Mouse (Mus musculus) cerebellum, adult 18-20 months (tissue): ENCODE data around the gene Fgf3.
"Not testable (repeated sequence)": the region's sequence is repeated elsewhere in the genome, so short reads cannot be mapped to it uniquely, and the experiment has no call there.

ENCODE experiments used
- DNase-seq, 2 experiments: peaks; one replicate each; pipeline ENCODE4 v3.0.0; 2021

Gene Fgf3

DNA sequence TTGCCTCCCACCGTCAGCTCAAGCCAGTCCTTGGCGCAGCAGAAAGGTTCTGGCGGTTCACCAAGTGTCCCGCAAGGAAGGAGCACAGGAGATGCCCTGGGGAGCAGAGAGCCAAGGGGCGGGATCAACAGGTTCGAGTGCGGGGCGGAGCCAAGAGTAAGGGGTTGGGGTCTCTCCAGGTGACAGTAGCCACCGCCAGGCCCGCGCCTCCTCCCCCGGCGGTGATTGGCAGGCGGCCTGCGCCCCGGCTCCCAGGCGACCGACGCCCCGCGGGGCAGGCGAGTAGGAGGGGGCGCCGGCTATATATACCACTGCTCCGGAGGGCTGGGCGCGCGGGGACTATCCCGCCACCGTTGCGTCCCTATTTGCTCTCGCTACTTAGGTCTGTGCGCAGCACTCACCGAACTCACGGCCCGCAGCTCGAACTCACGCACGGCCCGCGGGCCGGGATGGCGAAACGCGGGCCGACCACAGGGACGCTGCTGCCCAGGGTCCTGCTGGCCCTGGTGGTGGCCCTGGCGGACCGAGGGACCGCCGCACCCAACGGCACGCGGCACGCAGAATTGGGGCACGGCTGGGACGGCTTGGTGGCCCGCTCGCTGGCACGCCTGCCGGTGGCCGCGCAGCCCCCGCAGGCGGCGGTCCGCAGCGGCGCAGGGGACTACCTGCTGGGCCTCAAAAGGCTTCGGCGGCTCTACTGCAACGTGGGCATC, 23.3 kb downstream of the Fgf3 start:
- DNase-seq: no peak

DNA sequence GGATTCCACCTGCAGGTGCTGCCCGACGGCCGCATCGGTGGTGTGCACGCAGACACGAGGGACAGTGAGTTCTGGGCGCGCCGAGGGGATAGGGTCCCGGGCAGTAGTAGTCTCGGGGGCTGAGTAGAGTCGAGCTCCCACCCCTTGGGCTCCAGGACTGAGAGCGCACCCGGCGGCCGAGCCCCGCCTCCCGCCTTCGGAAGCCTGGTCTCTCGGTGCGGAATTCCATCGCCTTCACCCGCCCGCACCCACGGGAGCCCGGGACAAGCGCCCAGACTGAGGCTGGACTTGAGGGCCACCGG, 23.8 kb downstream of the Fgf3 start:
- no peak for DNase-seq

DNA sequence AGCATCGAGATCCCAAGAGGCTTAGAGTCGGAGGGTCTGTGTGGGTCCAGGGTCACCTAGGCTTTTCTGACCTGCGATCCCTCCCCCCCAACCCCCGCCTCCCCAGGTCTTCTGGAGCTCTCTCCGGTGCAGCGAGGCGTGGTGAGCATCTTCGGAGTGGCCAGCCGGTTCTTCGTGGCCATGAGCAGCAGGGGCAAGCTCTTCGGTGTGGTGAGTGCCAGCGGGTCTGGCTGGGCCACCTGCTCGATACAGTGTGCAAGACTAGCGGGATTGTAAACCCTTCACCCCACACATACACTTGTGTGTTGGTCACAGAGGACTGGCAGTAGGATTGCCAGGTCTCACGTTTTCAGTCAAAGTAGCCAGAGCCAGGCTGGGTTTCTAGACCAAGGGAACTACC, 24.2 kb downstream of the Fgf3 start:
- peak; percentile 12 to 21 for DNase-seq

DNA sequence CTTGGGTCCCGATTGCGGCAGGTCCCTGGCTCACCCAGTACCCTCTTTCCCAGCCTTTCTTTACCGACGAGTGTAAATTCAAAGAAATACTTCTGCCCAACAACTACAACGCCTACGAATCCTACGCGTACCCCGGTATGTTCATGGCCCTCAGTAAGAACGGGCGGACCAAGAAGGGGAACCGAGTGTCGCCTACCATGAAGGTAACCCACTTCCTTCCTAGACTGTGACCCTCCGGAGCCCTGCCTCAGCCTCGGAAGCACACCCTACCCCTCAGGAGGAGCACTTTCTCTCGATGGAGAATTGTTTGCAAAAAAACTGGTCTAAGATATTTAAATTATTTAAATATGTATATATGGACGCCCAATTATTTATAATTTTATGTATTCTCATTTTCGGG, 24.8 kb downstream of the Fgf3 start:
- DNase-seq: no peak

DNA sequence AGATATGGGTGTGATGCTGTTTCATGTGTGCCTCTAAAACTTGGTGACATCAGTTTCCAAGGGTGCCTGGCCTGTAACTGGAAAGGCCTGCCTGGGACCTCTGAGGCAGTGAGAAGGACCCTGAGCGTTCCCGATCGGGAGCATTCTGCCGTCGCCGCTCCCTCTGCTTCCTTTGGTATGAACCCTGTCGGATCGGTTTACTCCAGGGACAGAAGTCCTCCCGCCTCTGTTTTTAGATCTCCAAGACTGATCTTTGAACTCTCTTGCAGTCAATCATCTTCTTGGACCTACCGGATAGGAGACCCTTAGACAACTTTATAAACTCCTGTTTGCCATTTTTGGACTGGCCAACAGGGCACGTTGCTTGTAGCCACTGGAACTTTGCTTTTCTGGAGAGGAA, 25.3 kb downstream of the Fgf3 start:
- no peak for DNase-seq

DNA sequence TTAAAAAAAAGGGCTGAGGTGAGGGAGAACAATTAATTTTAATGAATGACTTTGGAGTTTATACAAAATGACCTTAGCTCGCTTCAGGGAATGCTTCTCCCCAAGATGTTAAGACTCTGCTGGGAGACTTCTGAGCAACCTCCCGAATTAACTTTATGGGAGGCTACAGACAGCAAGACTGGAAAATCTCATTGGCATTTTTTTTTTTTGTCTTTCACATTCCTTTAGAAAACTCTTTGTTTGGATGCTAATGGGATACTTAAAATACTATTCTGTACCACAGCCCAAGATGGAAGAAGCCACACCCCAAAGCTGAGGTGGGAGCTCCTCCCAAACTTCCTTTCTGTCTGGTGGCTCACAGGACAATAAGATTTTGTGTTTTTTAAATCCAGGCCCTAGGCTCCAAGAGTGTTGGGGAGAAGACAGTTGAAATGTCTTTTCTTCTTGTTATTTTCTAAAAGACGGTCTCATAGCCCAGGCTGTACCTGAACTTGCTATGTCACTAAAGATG, 26.3 kb downstream of the Fgf3 start:
- DNase-seq: no peak

DNA sequence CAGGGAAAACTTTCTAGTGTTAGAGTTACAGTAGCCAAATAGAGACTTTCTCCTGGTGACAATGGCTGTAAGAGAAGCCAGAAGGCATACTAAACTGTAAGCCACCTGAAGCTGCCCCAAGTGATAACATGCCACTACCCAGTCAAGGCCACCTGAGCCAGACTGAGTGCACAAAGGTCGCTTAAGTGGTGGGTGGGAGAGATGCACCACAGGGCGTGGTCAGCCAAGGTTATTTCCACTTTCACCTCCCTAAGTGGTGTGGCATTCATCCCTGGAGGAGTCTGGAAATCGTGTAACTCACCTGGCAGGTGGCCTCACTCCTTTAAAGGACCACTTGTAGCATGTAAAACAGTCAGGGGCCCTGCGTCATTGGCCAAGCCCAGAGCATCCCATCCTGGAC, 29.3 kb downstream of the Fgf3 start:
- DNase-seq: no peak

DNA sequence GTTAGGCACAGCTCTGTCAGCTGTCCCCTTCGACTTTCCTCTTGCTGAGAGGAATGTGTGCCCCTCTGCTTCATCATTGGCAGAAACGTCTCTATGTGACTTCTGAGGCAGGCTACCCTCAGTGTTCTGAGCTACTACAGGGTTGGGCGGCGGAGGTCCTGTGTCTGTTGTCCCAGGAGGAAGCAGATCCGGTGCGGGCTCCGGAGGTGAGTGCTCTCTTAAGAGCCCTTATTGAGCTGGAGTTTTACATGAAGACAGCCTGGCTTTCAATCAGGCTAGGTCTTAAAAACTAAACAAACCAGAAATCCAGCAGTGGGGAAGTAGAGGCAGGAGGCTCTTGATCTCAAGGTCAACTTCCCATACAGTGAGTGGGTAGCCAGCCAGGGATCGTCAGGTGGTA, 29.7 kb downstream of the Fgf3 start:
- no peak for DNase-seq

DNA sequence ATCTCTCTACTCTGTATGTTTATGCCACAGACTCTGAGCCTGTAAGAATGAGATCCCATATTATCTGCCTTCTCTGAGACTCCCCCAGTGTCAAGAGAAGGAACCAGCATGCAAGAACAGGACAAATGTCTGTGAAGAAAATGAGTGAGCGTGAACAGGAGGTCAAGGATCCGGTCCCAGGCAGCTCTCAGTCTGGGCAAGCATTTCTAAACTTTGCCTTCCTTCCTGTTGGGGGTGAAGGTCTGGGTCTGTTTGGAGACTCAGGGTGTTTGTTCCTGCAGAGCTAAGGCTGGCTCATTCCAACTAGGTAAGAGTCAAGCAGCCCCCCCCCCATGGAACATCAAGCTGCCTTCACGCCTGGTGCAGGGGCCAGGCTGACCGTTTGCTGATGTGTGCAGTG, 34.5 kb downstream of the Fgf3 start:
- no peak for DNase-seq

DNA sequence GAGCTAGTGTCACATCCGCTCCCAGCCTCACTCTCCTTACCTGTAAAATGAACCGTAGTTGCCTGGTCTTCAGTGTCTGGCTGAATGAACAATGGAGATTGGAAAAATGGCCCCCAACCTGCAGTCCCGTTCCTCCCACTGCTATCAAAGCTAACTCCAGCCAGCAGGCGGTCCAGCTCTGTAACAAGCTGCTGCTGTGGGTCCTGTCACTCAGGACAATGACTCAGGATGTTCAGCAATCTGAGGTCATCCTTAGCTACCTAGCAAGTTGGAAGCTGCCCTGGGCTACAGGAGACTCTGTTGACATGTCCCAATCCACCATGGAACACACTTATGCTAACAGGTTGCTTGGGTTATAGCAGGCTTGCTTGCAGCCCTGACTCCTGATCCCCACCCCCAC, 35.3 kb downstream of the Fgf3 start:
- DNase-seq: no peak

DNA sequence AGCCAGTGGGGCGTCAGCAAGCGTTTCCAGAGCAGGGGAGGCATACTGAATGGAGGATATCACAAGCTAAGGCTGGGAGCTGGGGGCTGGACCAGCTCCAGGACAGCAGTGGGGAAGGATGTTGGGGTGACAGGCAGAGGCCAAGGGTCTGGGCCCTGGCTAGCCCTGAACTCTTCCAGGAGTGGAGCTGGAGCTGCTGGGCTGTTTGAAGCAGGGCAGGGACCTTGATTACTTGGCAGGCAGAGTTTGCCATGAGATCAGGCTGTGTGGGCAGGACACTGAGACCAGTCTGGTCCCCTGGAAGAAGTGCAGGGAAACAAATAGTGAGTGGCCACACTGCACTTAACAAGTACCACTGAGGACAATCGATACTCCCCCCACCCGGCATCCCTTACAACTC, 36.3 kb downstream of the Fgf3 start:
- DNase-seq: no peak

DNA sequence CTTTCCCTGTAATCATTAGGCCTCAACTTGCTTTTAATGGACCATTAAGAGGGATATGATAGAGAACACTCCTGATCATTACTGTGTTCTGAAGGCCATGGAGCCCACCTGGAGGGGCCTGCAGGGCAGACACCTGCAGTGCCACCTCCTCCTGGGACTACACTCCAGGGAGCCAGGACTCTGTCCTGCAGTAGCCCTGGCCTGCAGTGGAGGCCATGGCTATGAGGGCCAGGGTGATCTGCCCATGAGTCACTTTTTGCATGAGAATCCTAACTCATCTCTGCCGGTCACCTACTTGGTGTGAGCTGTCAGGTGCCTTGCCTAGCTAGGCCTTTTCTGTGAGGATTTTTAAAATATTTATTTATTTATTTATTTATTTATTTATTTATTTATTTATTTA, 40.5 kb downstream of the Fgf3 start:
- DNase-seq: no peak

DNA sequence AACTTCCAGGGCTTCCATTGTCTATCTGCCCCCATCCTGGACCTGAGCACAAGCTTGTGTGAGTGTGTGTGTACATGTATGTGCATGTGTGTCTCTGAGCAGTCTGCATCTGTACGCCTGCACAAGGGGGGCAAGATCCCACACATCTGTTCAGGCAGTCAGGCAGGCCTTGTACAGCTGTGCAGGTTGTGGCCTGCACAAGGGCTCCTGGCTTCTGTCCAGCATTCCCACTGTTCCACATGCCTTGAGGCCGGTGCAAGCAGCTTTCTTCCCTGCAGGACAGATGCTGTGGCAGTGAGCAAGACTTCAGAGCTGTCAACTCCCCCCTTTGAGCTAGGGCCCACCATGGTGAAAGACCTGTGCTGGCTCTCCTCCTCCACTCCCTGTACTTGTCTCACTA, 45.2 kb downstream of the Fgf3 start:
- no peak for DNase-seq

DNA sequence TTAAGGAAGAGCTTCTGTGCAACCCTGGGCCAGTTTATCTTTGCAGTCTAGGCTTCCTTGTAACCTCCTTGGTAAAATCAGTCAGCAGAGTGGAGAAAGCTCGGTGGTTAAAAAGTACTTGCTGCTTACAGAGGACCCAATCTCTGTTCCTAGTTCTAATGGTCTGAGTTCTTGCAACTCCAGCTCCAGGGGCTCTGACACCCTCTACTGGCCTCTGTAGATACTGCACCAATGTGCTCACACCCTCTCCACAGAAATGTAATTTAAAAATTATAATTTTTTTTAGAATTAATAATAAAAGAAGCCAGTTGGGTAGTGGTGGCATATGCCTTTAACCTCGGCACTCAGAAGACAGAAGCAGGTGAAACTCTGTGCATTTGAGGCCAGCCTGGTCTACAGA, 49.8 kb downstream of the Fgf3 start:
- no peak for DNase-seq

DNA sequence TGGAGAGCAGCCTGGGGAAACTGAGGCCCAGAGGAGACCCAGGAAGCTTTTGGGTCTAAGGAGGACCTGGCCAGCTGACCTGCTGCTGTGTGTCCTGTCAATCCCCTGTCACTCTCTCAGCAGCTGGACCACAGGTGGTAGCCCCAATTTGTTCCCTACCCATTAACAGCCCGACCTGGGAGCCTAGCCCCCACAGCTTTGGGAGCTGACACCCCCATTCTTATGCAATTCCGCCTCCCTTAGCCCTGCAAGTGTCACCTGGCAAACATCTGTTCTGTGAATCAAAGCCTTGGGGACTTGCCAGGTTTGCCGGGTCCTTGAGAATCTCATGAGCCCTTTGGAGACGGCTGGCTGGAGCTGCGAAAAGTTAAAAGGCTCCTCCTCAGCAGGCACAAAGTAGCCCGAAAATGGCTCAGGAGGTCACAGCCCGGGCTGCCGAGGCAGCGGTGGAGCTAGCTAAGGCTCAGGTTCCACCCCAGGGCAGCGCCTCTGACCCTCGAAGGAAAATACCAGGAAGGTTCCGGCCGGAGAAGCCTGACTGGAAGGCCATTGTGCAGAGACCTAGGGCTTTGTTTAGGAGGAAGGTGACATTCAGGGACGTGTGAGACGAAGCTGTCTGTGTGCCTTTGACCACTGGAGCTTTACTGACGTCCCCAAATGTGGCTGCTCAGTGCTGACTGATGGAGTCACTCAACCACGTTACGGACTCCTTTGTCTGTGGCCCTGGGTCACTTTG, 50.8 kb downstream of the Fgf3 start:
- DNase-seq: no peak

DNA sequence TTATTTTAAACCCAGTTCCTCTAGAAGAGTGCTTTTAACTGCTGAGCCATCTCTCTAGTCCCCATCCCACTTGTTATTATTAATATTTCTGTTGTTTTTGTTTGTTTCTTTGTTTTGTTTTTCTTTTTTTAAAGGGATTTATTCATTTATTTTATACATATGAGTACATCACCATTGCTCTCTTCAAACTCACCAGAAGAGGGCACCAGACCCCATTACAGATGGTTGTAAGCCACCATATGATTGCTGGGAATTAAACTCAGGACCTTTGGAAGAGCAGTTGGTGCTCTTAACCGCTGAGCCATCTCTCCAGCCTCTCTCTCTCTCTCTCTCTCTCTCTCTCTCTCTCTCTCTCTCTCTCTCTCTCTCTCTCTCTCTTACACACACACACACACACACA, 52.8 kb downstream of the Fgf3 start:
- DNase-seq: not testable (repeated sequence)

DNA sequence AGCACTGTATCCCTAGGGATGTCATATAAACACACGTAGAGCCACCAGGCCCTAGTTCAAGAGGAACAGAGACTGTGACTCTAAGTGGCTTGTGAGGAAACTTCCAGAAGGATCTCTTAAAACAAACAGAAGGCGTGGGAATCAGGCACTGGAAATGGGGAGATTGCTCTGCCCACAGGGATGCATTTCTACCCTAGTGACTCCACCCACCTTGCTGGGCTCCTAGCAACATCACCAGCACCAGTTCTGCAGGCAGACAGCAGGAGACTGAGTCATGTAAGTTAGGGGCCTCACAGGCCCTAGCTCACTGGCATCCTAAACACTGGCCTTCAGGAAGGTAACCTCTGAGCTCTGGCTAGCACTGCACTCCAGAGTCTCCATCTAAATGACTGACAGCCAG, 54.0 kb downstream of the Fgf3 start:
- DNase-seq: no peak

DNA sequence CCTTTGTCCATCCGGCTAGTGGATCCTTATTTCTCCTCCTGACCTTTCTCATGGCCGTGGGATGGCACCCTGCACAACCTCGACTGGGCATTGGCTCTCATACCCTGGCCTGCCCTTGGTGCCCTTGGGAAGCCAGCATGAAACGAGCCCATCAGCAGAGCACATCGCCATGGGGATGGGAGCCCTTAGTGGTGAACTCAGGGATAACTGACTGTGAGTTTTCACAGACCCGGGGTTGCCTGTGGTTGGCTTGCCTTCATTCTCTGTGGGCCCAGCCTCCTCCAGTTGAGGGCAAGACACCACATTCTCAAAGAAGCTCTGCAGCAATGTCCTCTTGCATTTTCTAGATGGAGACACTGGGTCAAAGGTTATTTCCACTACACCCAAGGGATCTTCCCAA, 54.4 kb downstream of the Fgf3 start:
- no peak for DNase-seq
